Mouse (Mus musculus) spleen, adult 12 weeks (tissue): ENCODE data around the gene Cracr2b.

Experiments
- DNase-seq: peaks from one replicate; pipeline ENCODE4 v3.0.0; 2022; ENCODE audit warnings: low spot score

Gene Cracr2b

DNA sequence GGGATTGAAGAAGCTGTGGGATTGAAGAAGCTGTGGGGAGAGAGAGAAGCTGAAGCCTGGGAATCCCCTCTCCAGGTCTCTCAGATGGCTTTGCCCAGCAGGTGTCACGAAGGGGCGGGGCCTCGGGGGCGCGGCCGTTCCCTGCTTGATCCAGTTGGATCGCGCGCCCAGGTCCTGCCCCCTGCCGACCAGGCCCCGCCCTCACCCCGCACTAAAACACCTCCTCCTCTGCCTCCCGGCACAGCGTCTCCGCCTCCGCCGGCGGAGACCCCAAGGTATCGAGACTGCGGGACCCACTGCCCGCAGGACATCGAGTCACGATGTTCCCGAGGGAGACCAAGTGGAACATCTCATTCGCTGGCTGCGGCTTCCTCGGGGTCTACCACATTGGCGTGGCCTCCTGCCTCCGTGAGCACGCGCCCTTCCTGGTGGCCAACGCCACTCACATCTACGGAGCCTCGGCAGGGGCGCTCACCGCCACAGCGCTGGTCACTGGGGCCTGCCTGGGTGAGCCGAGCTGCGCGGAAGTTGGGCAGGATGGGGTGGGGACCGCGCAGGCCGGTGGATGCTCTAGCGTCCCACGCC lies 5.8 kb upstream of the Cracr2b start, which contains the start of gene Pnpla2:
Gene Pnpla2 (plus strand): TSS at position 232 of the 585 bp plus-strand sequence.
- peak; percentile 92 for DNase-seq

DNA sequence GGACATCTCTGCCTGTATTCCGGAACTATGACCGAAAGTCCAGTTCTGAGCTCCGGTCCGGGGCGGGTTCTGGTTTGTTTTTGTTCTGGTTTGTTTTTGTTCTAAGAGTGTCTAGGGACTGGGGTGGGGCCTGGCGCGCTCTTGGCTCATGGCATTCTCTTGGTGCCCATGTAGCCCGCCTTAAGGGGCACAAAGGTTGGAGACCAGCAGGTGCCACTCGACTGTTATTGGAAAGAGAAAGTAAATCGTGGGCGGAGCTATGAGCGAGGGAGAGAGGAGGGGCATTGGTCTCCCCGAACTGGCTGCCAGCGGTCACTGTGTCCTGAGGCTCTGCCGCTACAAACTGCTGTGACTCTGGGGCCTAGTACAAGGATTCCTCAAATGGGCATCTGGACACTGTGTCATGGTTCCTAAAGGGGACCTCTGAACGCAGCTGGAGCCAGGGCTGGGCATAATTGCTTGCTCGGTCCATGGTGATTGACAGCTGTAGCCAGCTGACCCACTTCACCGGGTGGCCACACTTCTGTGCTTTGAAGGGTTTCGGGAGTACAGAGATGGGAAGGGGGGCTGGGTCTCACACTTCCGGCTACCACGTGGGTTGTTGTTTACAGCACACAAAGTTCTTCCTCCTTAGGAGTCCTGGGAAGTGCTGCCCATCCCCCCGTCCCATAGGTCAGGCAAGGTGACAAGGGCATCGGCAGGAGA lies 5.1 kb upstream of the Cracr2b start:
- peak; percentile 68 for DNase-seq

DNA sequence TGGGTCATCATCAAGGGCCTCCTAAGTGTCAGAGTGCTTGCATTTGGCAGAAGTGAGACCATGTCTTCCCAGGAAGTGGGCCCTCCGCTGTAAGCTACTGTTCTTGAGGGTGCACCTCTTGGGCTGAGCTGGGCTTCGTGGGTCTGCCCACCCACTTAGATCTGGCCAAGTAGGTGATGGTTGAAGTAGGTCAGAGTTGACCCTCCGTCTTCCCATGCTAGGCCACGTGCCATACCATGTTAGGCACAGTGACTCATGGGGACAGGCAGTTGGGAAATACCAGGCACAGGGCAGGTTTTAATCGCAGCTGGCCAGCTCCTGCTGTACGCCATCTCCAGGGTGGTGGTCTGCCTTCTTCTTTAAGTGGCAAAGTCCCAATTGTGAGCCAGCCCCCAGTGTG lies 4.2 kb upstream of the Cracr2b start:
- no peak for DNase-seq

DNA sequence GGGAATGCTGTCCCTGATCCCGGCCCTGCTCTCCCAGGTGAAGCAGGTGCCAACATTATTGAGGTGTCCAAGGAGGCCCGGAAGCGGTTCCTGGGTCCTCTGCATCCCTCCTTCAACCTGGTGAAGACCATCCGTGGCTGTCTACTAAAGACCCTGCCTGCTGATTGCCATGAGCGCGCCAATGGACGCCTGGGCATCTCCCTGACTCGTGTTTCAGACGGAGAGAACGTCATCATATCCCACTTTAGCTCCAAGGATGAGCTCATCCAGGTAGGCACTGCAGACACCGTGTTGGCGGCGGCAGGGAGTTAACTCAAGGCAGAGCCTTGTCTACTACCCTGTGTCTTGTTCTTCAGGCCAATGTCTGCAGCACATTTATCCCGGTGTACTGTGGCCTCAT lies 3.7 kb upstream of the Cracr2b start:
- DNase-seq, result no peak

DNA sequence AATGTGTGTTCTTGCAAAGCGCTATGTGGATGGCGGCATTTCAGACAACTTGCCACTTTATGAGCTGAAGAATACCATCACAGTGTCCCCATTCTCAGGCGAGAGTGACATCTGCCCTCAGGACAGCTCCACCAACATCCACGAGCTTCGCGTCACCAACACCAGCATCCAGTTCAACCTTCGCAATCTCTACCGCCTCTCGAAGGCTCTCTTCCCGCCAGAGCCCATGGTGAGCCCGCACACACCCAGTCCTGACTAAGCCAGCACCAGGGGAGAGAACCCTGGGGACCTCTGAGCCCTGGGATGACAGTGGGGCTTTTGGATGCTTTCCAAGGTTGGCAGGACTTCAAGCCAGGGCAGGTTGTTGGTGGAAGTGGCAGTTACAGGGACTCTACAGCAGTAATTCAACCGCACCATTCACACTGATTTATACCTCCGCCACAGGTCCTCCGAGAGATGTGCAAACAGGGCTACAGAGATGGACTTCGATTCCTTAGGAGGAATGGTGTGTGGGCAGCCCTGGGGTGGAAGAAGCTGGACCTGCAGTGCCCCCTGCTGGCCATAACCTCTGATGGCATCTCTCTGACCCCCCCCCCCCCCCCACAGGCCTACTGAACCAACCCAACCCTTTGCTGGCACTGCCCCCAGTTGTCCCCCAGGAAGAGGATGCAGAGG lies 2.8 kb upstream of the Cracr2b start:
- no peak for DNase-seq

DNA sequence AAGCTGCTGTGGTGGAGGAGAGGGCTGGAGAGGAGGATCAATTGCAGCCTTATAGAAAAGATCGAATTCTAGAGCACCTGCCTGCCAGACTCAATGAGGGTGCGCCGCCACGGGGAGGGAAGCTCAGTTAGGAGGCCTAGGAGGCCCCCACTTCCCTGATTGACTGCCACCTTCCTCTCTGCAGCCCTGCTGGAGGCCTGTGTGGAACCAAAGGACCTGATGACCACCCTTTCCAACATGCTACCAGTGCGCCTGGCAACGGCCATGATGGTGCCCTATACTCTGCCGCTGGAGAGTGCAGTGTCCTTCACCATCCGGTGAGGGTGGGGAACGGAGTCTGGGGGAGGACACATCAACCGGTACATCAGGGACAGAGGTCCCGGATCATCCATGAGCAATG lies 2.2 kb upstream of the Cracr2b start:
- no peak for DNase-seq

DNA sequence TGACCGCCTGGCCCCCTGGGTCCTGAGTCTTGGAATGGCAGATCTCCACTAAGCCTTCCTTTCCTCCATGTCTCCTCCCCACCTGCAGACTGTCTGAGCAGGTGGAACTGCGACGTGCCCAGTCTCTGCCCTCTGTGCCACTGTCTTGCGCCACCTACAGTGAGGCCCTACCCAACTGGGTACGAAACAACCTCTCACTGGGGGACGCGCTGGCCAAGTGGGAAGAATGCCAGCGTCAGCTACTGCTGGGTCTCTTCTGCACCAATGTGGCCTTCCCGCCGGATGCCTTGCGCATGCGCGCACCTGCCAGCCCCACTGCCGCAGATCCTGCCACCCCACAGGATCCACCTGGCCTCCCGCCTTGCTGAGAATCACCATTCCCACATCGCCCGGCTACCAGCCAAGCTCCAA lies 1.6 kb upstream of the Cracr2b start:
- DNase-seq, result no peak

DNA sequence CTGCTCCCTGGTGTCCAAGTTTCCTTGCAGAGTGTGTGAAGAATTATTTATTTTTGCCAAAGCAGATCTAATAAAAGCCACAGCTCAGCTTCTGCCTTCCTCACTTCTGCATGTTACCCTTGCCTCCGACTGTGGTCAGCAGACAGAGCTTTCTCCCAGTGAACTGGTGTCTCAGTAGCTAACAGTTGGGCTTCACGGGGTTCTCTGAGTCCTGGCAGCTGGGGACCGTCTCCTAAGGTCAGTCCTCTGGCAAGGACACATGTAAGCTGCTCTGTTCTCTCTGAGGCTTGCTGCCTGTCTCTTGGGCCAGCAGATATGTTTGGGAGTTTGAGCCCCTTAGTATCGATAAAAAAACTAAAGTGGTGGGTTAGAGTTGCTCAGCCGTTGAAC lies 898 bp upstream of the Cracr2b start:
- DNase-seq, result no peak

DNA sequence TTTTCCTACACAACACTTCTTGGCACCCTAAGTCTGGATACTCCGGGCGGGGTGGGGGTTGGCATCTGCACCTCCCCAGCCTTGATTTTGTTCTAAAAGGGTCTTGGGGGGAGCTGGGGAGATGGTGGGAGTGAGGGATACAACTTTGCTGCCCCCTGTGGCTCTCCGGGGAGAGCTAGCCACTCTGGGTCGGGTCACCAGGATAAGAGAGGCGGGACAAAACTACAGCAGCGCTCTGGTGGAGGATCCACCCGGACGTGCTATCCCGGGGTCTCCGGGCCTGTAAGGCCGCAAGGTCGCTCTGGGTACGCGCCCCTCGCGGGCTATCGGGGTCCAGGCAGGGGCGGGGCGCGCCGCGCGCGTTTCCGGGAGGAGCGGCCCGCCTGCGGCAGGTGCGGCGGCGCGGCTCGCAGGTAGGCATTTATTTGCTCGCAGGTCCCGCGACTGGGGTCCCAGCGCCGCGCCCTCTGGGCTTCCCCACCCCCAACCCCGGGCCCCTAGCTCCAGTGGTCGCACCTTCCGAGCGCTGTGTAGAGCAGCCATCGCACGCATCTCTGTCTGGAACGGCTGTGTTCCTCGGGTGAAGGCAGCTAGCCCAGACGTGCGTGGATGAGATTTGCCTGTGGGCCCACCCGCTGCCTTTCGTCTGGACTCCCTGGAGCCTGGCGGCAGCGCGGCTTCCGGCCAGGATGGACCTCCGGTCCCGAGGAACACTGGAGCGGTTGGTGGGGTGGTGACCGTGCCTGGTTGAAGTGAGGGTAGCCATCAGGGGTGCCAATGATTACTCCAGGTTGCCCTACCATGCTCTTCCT lies 833 bp downstream of the Cracr2b start:
- DNase-seq, result no peak

DNA sequence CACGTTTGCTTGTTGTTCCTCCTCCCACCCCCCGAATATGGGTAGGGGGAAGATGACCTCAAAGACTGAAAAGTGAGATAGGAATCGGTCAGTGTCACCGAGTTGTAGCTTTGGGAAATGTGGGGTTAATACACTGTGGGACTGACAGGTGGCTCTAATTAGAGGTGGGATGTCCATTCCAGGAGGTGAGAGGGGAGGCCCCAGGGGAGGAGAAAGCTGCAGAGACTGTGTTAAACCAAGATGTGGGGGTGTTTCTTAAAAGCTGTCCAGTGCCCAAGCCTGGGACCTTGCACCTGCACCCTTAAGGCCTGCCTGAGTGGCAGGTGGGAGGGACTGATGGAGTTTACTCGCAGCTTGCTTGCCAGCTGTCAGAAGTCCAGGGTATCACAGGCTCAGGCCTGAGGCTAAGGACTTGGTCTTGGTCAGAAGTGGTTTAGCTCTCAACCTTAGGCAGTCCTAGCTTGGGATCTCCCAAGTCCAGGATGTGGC lies 1.5 kb downstream of the Cracr2b start:
- DNase-seq, result no peak

DNA sequence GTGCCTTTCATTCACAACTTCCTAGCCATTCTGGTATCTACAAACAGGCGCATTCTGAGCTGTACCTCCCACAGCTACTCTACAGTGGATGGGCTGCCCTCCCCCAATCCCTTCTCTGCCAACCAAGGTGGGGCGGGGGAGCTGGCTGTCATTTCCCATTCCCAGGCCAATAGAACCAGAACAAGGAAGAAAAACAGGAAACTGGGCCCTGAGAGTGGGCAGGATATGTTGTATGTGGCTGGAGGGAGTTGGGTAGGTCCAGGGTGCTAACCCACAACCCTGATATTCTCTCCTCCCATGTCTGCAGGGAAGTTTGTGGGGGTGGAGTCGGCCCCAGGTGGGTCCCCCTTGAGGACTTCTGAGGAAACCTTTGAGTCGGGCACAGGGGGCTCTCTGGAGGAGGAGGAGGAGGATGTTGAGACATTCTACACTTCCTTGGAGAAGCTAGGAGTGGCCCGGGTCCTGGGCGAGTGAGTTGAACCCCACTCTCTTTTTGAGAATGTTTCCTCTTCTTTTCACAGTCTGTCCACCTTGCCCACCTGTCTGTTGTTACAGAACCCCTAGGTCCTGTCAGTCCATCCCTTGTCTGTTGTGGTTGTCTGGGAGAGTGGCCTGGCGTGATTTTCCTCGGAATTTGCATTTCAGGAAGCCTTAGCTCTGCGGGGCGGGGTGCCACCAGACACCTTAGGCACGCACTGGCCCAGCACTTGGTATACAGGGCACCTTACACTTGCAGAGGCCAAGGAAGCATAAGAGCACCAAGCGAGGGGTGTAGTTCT lies 3.1 kb downstream of the Cracr2b start:
- DNase-seq, result no peak

DNA sequence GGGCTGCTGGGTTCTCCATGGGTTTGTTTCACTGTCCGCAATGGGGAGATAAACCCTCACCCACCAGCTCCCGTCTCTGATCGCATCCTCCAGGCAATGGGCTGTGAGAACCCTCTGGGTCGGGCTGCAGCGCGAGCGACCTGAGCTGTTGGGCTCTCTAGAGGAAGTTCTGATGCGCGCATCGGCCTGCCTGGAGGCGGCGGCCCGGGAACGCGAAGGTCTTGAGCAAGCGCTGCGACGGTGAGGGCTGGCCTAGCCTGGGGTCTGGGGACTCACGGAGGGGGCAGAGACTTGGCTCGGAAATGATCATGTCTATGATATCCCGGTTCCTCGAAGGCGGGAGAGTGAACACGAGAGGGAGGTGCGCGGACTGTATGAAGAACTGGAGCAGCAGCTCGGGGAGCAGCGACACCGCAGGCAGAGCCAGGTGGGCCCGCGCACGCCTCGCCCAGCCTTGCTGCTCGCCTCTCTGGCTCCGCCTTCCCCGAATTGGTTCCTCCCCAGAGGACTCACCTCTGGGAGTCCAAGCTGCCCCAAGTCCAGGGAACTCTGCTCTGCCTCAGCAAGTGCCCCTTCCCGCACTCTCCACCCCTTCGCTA lies 3.8 kb downstream of the Cracr2b start:
- no peak for DNase-seq

DNA sequence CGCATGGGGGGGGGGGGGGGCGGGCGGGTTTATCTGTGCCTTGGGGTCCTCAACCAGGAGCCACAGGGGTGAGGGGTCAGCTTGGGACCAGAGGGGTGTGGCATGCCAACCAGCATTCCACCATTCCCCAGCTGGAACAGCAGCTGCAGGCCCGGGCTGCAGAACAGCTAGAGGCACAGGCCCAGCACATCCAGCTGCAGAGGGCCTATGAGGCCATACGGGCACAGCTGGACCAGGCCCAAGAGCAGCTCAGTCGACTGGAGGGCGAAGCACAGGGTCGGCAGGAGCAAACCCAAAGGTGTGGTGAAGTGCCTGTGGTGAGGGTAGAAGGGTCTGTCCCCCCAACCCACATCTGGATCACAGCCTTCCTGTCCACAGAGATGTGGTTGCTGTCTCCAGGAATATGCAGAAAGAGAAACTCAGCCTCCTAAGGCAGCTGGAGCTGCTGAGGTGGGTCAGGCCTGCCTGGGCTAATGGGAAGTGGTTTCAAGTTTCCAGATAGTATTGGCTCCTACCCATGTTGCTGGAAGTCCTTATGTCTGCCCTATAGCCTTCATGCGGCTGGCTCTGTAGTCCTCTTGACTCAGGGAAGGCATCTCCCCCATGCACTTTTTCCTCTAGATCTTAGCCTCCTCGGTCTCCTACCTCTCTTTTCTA lies 4.6 kb downstream of the Cracr2b start:
- no peak for DNase-seq

DNA sequence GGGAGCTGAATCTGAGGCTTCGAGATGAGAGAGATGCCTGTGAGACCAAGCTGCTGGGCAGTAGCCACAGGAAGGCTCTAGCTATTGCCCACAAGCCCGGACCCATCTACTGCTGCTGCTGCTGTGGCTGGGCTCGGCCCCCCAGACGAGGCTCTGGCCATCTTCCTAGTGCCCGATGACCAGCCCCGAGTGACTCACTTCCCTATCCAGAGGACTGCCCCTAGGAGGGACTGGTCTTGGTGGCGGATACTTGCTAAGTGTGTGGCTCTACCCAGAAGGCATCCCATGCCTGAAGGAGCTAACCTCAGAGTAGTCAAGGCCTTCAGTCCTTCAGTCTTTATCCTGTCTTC lies 5.1 kb downstream of the Cracr2b start:
- no peak for DNase-seq

DNA sequence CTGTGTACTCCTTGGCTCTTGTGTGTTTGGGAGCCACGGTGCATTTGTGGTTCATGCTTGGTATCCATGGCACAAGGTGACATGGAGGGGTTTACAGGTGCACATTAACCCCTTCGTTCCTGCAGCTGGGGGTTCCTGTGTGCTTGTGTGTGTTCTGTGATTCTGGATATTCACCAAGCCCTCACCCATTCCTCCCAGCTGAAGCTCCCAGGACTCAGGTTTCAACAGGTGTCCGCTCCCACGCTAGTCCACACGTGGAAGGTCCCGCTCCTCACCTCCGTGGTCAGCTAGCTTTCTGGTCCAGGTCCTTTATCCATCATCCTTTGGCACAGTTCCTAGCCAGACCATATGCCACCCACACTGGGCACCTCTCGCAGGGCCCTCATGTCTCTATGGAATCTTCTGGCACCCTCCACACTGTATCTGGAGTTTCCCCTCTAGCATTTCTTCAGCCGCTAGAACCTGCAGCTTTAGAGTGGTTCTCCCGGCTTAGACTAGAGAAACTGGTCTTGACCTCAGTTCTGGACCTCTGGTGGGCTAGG lies 5.8 kb downstream of the Cracr2b start:
- no peak for DNase-seq

DNA sequence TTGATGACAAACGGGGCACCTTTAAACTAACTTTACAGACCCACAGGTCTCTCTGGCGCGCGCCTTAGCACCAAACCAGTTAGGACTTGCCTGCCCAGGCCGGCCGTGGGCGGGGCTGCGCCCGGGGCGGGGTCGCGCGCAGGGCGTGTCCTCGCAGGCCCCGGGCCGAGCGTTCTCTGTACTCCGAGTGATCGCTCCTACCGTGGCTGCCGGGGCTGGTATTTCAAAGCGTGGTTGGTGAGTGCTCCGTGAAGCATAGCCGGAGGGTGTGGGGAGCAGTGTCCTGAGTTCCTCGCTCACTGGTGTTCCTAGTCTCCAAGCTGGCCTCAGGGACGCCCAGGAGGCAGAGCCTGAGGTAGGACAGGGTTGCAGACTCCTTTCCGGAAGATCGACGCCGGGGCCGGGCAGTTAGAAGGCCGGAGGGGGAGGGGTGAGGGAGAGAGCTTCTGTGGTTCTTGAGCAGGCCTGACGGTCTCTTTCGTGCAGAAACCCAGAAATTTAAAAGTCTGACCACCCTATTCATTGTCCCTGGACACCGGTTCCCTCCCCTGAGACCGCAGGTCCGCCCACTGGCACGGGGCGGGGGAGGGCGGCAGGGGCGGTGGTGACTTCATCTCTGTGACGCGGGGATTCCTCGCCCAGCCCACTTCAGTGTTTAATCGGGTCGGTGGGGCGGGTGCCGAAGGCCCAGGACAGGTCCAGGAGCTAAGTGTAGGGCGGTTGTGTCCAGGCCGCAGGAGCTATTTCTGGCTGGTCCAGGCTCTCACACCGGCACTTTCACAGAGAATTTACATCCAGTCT lies 6.5 kb downstream of the Cracr2b start, which contains the start of gene Cd151:
Gene Cd151 (plus strand): TSS at position 163 of the 801 bp plus-strand sequence.
- peak; percentile 89 for DNase-seq

DNA sequence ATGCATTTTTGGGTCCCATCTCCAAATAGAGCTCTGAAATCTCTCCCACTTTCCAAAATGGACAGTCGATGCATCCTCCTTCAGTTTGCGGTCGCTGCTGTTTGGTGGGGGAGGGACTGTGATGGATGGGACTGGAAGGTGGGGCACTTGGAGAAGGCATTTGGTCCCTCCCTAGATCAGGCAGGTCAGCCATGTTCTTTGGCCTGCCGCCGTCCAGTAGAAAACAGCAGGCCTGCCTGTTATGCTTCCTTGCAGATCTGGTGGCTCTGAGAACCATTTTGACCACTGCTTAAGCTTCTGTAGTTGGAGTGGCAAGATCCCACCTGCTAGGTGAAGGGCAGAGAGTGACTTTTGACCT lies 7.2 kb downstream of the Cracr2b start:
- DNase-seq, result no peak

DNA sequence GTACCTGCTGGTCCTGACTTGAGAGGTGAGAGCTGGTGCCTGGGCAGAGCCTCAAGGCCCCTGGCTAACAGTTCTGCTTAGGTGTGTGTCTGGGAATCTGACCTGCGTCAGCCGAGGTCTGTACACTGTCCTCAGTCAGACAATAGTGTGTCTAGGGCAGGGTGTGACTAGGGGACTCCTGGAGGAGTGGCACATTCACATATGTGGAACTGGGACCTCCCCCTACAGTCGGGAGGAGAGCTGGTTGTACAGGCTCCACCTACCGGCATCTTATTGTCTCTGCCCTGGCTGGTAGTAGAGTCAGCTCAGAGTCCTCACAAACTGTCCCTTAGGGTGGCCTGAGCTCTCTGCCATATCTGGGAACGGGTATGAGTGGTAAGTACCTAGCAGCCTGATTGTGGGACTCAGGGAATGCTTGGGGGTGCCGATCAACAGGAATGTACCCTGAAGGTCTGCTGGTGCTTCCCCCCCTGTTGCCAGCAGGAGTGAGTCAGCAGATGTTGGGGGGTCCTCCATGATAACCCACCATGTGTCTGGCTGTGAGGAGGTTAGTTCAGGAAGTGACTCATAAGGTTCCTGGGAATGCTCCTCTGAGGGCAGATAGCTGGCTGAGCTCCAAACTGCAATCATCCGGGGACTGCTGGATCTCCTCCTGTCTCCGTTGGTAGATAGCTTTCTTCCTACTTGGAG lies 7.8 kb downstream of the Cracr2b start:
- no peak for DNase-seq

DNA sequence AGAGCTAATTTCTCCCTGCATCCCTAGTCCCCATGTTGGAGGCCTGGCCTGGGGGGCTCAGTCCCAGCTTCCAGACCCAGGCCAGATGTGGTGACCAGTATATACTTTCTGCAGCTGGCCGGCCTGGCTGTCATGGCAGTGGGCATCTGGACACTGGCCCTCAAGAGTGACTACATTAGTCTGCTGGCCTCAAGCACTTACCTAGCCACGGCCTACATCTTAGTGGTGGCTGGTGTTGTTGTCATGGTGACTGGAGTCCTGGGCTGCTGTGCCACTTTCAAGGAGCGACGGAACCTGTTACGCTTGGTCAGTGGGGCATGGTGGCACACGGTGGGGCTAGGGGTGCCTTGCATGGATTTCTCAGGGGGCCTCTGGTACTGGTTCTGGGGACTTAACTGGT lies 8.5 kb downstream of the Cracr2b start:
- DNase-seq, result no peak
